Mouse (Mus musculus) brain, embryonic 14.5 days (tissue): ENCODE measurements around the gene Aasdh. TPM values are rescaled to one million over a fixed set of nuclear protein-coding genes. Genes with fewer than 3 reads are reported as not detected.

Source experiments
- DNase-seq: peaks from one replicate; pipeline ENCODE4 v3.0.0-alpha.2; 2011; ENCODE audit warnings: low read depth
- CTCF ChIP-seq: fragments of 200-500 bp; IDR thresholded peaks from 2 replicates; pipeline ENCODE4 v1.5.1; 2012; ENCODE audit warnings: inconsistent platforms, mild to moderate bottlenecking, moderate library complexity, borderline replicate concordance; ENCODE audit not compliant: insufficient read depth, insufficient read length; ENCODE audit errors: extremely low read depth
- POLR2A ChIP-seq: fragments of 200-500 bp; IDR thresholded peaks from 2 replicates; pipeline ENCODE4 v1.6.1; 2012; ENCODE audit warnings: mild to moderate bottlenecking, inconsistent platforms, borderline replicate concordance; ENCODE audit not compliant: poor library complexity, insufficient read depth, insufficient read length, severe bottlenecking; ENCODE audit errors: extremely low read depth
- polyA plus RNA-seq: library from polyadenylated mRNA; depleted of rRNA; stranded (reverse); fragments of >200 nt; gene quantifications from 2 replicates; pipeline ENCODE4 v1.2.3, GENCODE M21; 2012; rRNA removed

Aasdh gene
- polyA plus RNA-seq, 1 experiment, result 29.5 TPM

DNA sequence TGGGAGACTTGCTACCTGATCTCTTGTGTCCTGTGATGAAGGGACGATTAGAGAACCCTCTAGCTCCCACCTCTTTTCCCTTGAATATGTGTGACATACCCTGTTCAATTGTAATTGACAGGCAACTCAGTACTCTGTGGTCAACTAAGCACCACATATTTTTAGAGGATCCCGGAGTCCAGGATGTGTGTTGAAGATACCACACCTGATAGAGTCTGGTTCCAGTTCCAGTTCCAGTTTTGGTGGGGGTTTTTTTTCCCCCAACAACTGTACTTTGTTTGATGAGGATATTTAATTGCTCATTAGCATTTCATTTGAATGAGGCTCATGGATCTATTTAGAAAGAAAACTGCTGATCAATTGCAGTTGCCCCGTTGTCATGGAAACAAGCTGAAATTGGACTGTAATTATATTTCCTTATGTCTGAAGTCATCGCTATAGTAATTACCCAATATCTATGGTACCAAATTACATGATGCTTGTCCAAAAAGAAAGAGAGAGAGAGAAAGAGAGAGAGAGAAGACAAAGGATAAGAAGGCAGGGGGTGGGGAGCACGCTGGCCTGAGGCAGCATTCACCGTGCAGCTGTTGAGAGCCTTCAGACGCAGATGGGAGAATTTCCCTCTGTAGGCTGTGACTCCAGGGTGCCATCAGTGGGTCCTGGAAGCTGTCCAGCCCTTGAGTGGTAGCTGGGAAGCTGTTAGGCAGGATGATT is 76.6 kb downstream of the Aasdh start:
- no peak for TF ChIP-seq CTCF
- no peak for TF ChIP-seq POLR2A
- DNase-seq, result peak; percentile 93

Other genes with a start within 250 kb of the Aasdh start
- gene C530008M17Rik, start 249.0 kb downstream of the Aasdh start, polyA plus RNA-seq, result 86.4 and 122 TPM in 2 replicates
- 94.4 and 103 TPM in 2 replicates for gene Paics, start 45.8 kb upstream of the Aasdh start, polyA plus RNA-seq
- gene Ppat, start 46.1 kb upstream of the Aasdh start, polyA plus RNA-seq, result 9.3 and 10.3 TPM in 2 replicates
- gene Srp72, start 69.2 kb upstream of the Aasdh start, polyA plus RNA-seq, result 69.3 and 77.8 TPM in 2 replicates
- gene Arl9, start 98.5 kb upstream of the Aasdh start, polyA plus RNA-seq, result 0.48 and 1.1 TPM in 2 replicates
- gene Thegl, start 110.5 kb upstream of the Aasdh start, polyA plus RNA-seq, result 0.21 and 0.32 TPM in 2 replicates
- 22.5 and 28.1 TPM in 2 replicates for gene Hopx, start 209.6 kb upstream of the Aasdh start, polyA plus RNA-seq